Mouse (Mus musculus): ENCODE results near the gene Rab4a. TPM values are rescaled to one million over a fixed set of nuclear protein-coding genes. Genes with fewer than 3 reads are reported as not detected.

The Rab4a gene
- polyA plus RNA-seq, 1 experiment from 2014 or later = 104 TPM

DNA sequence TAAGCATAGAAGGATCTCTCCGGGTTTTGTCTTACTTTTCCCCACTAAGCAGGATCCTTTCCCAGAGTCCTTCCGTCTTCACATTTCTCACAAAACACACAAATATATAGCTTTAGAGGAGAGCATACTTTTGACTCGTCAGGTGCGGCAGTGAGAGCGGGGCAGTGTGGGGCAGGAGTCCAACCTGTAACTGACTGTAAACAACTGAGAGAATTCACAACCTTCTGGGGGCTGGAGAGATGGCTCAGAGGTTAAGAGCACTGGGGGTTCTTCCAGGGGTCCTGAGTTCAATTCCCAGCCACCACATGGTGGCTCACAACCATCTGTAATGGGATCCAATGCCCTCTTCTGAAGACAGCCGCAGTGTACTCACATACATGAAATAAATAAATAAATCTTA lies 6.4 kb upstream of the Rab4a start:
- WGBS = 59% methylated on average over 6 of the region's 6 CpGs
- H3K27me3 ChIP-seq (replicated peaks; ENCODE audit: control insufficient read depth, insufficient read depth, low read length) = no peaks in the 10 kb centered on the region
- H3K9me3 ChIP-seq (ENCODE audit: control insufficient read depth) = no peaks in the 10 kb centered on the region
- no peak for ATAC-seq
- no peak overlapping the region for H3K9ac ChIP-seq (ENCODE audit: low read depth, low read length)
- H3K36me3 ChIP-seq (ENCODE audit: control insufficient read depth, insufficient read depth) = no peaks in the 10 kb centered on the region
- H3K4me3 ChIP-seq (ENCODE audit: low read depth, low read length) = no peak overlapping the region
- H3K27ac ChIP-seq (ENCODE audit: low read depth, low read length) = peak overlapping the region; percentile 50; the same call in 1 of the 2 replicates
- no peak for TF ChIP-seq CTCF (IDR thresholded peaks at IDR 0.05; ENCODE audit: low read depth)
- 0 out of 2 replicates have a peak, but pooled peaks cover 11% of the 10 kb centered on the region for H3K4me1 ChIP-seq (replicated peaks; ENCODE audit: control insufficient read depth, insufficient read depth, low read length)
- no peak overlapping the region for H3K4me2 ChIP-seq (replicated peaks; ENCODE audit: low read depth)

DNA sequence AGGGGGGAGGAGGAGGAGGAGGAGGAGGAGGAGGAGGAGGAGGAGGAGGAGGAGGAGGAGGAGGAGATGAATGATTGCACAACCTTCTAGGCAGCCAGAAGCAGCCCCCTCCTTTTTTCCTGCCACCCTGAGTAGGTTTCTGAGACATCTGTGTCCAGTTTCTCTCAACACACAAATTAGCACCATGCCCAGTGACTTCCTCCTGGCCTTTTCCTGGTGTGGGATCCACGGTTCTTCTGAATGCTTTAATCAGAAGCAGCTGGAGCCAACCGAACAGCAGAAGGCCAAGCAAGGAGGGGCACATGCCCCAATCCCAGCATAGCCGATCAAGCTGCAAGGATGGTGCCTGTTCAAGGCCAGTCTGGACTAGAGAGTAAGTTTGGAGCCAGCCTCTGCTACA lies 5.9 kb upstream of the Rab4a start:
- Histone ChIP-seq H3K27me3 (replicated peaks; ENCODE audit: control insufficient read depth, insufficient read depth, low read length) (no peaks in the 10 kb centered on the region), H3K9ac (ENCODE audit: low read depth, low read length) (no peak overlapping the region), H3K36me3 (ENCODE audit: control insufficient read depth, insufficient read depth) (no peaks in the 10 kb centered on the region), H3K4me2 (replicated peaks; ENCODE audit: low read depth) (no peak overlapping the region), H3K4me1 (replicated peaks; ENCODE audit: control insufficient read depth, insufficient read depth, low read length) (0 out of 2 replicates have a peak, but pooled peaks cover 11% of the 10 kb centered on the region), H3K27ac (ENCODE audit: low read depth, low read length) (0 out of 2 replicates have a peak overlapping the region, but pooled peaks have one; percentile 1), H3K4me3 (ENCODE audit: low read depth, low read length) (no peak overlapping the region), H3K9me3 (ENCODE audit: control insufficient read depth) (no peaks in the 10 kb centered on the region)
- 31% methylated on average over 3 of the region's 3 CpGs for WGBS
- TF ChIP-seq CTCF (IDR thresholded peaks at IDR 0.05; ENCODE audit: low read depth) = no peak
- no peak for ATAC-seq

- H3K4me1 ChIP-seq (replicated peaks; ENCODE audit: control insufficient read depth, insufficient read depth, low read length) = 0 out of 2 replicates have a peak, but pooled peaks cover 5% of the 10 kb centered on the region
- 92% methylated on average over 7 of the region's 7 CpGs for WGBS
- H3K27ac ChIP-seq (ENCODE audit: low read depth, low read length) = no peak overlapping the region
- no peaks in the 10 kb centered on the region for H3K27me3 ChIP-seq (replicated peaks; ENCODE audit: control insufficient read depth, insufficient read depth, low read length)
- no peaks in the 10 kb centered on the region for H3K36me3 ChIP-seq (ENCODE audit: control insufficient read depth, insufficient read depth)
- no peak overlapping the region for H3K4me3 ChIP-seq (ENCODE audit: low read depth, low read length)
- peak; percentile 32 for TF ChIP-seq CTCF (IDR thresholded peaks at IDR 0.05; ENCODE audit: low read depth)
- ATAC-seq = no peak
- H3K9me3 ChIP-seq (ENCODE audit: control insufficient read depth) = no peaks in the 10 kb centered on the region
- H3K9ac ChIP-seq (ENCODE audit: low read depth, low read length) = no peak overlapping the region
- H3K4me2 ChIP-seq (replicated peaks; ENCODE audit: low read depth) = no peak overlapping the region
These were observed 4.9 kb upstream of the Rab4a start for GRCm38 (mm10) chr8:123800867-123801266.

GRCm38 (mm10) chr8:123801538-123801937 lies 4.2 kb upstream of the Rab4a start:
- WGBS = 82% methylated on average over 2 of the region's 2 CpGs
- no peak overlapping the region for H3K9ac ChIP-seq (ENCODE audit: low read depth, low read length)
- H3K36me3 ChIP-seq (ENCODE audit: control insufficient read depth, insufficient read depth) = no peaks in the 10 kb centered on the region
- H3K27me3 ChIP-seq (replicated peaks; ENCODE audit: control insufficient read depth, insufficient read depth, low read length) = no peaks in the 10 kb centered on the region
- H3K9me3 ChIP-seq (ENCODE audit: control insufficient read depth) = no peaks in the 10 kb centered on the region
- H3K4me2 ChIP-seq (replicated peaks; ENCODE audit: low read depth) = no peak overlapping the region
- H3K27ac ChIP-seq (ENCODE audit: low read depth, low read length) = no peak overlapping the region
- H3K4me3 ChIP-seq (ENCODE audit: low read depth, low read length) = no peak overlapping the region
- no peak for TF ChIP-seq CTCF (IDR thresholded peaks at IDR 0.05; ENCODE audit: low read depth)
- 0 out of 2 replicates have a peak, but pooled peaks cover 3% of the 10 kb centered on the region for H3K4me1 ChIP-seq (replicated peaks; ENCODE audit: control insufficient read depth, insufficient read depth, low read length)
- no peak for ATAC-seq

GRCm38 (mm10) chr8:123803639-123804038 lies 2.1 kb upstream of the Rab4a start:
- Histone ChIP-seq H3K27me3 (replicated peaks; ENCODE audit: control insufficient read depth, insufficient read depth, low read length) (no peaks in the 10 kb centered on the region), H3K4me2 (replicated peaks; ENCODE audit: low read depth) (no peak overlapping the region), H3K27ac (ENCODE audit: low read depth, low read length) (no peak overlapping the region), H3K9ac (ENCODE audit: low read depth, low read length) (no peak overlapping the region), H3K4me1 (replicated peaks; ENCODE audit: control insufficient read depth, insufficient read depth, low read length) (peaks cover 9% of the 10 kb centered on the region), H3K36me3 (ENCODE audit: control insufficient read depth, insufficient read depth) (no peaks in the 10 kb centered on the region), H3K4me3 (ENCODE audit: low read depth, low read length) (no peak overlapping the region), H3K9me3 (ENCODE audit: control insufficient read depth) (no peaks in the 10 kb centered on the region)
- WGBS = 68% methylated on average over 1 of the region's 1 CpGs
- TF ChIP-seq CTCF (IDR thresholded peaks at IDR 0.05; ENCODE audit: low read depth) = no peak
- no peak for ATAC-seq

DNA sequence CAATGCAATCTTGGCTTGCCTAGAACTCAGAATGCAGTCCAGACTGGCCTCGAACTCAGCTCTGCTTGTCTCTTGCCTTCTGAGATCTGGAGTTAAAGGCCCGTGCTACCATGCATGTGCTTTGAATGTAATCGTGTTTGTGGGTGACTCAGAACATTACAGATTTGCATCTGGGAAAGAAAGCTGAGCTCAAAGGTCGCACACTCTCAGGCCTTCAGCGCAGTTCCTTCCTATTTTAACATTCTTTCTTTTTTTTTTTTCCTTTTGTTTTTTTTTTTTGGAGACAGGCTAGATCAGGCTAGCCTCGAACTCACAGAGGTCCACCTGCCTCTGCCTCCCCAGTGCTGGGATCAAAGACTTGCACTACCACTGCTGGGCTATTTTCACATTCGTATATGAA lies 1.2 kb upstream of the Rab4a start:
- Histone ChIP-seq H3K4me2 (replicated peaks; ENCODE audit: low read depth) (peak overlapping the region; percentile 84; the same call in 1 of the 2 replicates), H3K4me1 (replicated peaks; ENCODE audit: control insufficient read depth, insufficient read depth, low read length) (peaks cover 9% of the 10 kb centered on the region), H3K27me3 (replicated peaks; ENCODE audit: control insufficient read depth, insufficient read depth, low read length) (no peaks in the 10 kb centered on the region), H3K9me3 (ENCODE audit: control insufficient read depth) (no peaks in the 10 kb centered on the region), H3K4me3 (ENCODE audit: low read depth, low read length) (no peak overlapping the region), H3K27ac (ENCODE audit: low read depth, low read length) (peak overlapping the region; percentile 96), H3K9ac (ENCODE audit: low read depth, low read length) (no peak overlapping the region), H3K36me3 (ENCODE audit: control insufficient read depth, insufficient read depth) (no peaks in the 10 kb centered on the region)
- TF ChIP-seq CTCF (IDR thresholded peaks at IDR 0.05; ENCODE audit: low read depth) = no peak
- WGBS = 54% methylated on average over 7 of the region's 7 CpGs
- no peak for ATAC-seq
